Mouse (Mus musculus) kidney, postnatal 25 days (tissue): ENCODE results near the gene Fam167b.
"Not testable (repeated sequence)": the region's sequence is repeated elsewhere in the genome, so short reads cannot be mapped to it uniquely, and the experiment has no call there.

Source experiments
- DNase-seq, 2 experiments: peaks; one replicate each; pipeline ENCODE4 v3.0.0; 2021; ENCODE audit warnings: mixed read lengths in 2 of 2

Fam167b gene

DNA sequence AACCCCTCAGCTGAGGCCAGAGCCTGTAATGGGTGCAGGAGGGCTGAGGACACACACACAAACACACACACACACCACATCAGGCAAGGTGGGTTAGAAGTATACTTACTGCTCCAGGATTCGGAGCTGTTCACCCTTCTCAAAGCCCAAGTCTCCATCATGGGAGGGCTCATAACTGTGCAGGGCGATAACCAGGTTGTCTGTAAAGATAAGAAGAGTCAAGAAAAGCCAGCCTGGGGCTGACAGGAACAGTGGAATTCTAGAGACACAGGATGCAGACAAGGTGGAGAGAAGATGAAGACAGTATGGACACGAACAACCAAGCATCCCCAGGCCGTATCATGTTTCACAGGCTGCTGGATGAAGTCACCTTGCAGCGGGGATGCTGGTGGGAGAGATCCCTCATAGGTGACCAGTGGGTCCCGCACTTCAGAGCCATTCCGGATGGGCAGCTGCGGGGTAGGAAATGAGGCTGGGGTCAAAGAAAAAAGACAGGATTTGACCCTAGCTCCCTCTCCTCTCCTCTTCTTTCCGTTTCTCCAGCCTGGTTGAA lies 21.0 kb downstream of the Fam167b start:
- no peak for DNase-seq

DNA sequence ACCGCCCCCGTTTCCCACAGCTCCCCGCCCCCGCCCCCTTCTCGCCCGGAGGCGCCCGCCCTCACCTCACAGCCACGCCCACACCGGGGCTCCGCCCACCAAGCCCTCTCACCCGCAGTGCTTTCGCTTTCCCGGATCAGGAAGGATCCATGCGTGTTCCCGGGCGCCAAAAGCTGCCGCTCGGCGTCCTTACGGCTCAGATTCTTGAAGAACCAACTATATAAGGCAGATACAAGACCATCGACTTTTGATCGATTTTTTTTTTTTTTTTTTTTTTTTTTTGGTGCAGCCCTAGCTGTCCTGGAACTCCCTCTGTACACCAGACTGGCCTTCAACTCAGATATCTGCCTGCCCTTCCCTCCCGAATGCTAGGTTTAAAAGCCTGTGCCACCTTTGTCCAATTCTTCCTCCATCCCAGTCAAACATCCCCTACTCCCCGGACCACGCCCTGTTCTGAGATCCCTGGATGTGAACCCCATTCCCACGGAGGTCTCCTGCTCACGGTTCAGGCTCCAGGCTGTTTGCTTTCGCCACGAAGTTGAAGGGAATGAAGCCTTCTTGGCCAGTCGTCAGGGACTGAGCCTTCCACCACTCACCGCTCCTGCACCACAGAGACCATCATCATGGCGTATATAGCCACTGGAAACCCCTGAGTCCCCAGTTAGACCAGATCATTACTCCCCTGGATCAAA lies 21.7 kb downstream of the Fam167b start:
- peak; percentile 96 to 97 for DNase-seq

GRCm38 (mm10) chr4:129555862-129556531 lies 22.4 kb downstream of the Fam167b start:
- DNase-seq, result peak in 1 of 2 experiments; percentile 36

DNA sequence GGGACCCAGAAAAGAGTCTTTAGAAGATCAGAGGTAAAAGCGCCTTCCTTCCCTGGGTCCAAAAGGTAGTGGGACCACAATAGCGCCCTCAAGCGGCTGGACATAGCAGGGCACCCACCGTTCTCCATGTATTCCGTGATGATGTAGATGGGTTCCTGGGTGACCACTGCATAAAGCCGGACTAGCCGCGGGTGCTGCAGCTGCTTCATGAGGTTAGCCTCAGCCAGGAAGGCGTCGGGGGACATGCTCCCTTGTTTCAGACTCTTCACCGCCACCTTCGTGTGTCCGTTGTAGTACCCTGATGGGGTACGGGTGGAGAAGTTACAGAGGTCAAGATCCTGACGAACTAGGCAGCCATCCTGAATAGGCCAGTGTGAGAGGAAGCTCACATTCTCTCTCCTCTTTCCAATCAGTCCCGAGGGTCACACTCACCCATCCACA lies 22.9 kb downstream of the Fam167b start:
- DNase-seq, result peak; percentile 56 to 65

DNA sequence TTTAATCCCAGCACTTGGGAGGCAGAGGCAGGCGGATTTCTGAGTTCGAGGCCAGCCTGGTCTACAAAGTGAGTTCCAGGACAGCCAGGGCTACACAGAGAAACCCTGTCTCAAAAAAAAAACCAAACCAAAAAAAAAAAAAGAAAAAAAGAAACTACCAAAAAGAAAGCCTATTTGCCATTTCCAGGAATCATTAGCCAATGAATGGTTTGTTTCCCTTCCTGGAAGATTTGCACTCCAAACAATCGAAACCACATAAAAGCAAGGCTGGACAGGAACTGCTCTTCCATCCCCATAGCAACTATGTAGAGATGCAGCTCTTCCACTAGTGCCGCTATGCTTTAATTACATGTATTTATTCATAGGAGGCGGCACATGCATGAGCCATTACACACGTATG lies 23.8 kb downstream of the Fam167b start:
- DNase-seq, result not testable (repeated sequence)

- no peak for DNase-seq
Observed at GRCm38 (mm10) chr4:129550295-129550694, 28.1 kb downstream of the Fam167b start.

- peak in 1 of 2 experiments; percentile 64 for DNase-seq
Observed at GRCm38 (mm10) chr4:129549306-129549705, 29.0 kb downstream of the Fam167b start.

GRCm38 (mm10) chr4:129547631-129548030 lies 30.7 kb downstream of the Fam167b start:
- not testable (repeated sequence) for DNase-seq

DNA sequence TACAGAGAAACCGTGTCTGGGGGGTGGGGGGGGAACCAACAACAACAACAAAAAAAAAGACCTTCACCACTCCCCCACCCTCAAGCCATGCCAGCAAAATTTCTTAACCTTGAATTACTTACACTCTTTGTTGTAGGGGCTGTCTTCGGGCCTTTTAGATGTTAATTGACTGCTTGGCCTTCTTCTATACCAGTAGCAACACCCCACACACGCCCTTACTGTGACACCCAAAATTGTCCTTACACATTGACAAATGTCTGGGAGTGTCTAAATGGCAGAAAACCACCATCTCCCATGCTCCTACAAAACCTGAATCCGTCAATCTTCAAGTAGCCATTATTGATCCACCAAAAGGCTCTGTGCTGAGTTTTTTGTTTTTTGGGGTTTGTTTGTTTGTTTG lies 34.2 kb downstream of the Fam167b start:
- DNase-seq, result no peak

DNA sequence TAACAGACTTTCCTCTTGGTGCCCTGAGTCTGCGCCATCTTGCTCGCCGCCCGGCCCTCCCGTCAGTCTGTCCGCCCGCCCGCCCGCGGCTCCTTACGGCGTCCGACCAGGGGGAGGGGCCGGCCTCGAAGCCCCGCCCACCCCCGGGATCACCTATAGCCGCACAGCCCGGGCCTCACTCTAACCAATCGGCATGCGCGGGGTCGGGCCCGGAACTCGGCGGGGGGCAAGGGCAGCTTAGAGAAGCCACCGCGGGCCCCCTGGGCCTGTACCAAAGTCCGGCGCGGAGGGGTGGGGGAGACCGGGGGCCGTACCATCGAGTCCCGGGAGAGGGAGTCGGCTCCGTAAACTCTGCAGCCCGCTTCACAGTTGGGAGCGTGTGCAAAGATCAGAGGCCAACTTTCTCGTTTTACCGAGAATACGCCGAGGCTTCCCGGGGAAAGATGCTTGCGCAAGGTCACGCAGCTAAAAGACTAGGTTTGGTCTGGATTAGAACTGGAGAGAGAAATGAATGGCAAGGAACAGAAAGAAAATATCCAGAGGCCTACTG lies 35.7 kb downstream of the Fam167b start, which contains the start of gene Hdac1:
Gene Hdac1 (minus strand): TSS at position 122 of the 550 bp plus-strand sequence.
- peak; percentile 99 to 100 for DNase-seq

- peak in 1 of 2 experiments; percentile 14 for DNase-seq
Observed at GRCm38 (mm10) chr4:129541868-129542591, 36.3 kb downstream of the Fam167b start.

- peak; percentile 41 to 55 for DNase-seq
Observed at GRCm38 (mm10) chr4:129540012-129540411, 38.3 kb downstream of the Fam167b start.

GRCm38 (mm10) chr4:129528901-129529300 lies 49.4 kb downstream of the Fam167b start:
- not testable (repeated sequence) for DNase-seq
